Comparison of ENCODE assay signal across 8 mouse cellular contexts in genomic region chr1:127775206-127775720, GRCm38 (mm10). TPM values are rescaled to one million over a fixed set of nuclear protein-coding genes. Genes with fewer than 3 reads are reported as not detected.
DNase-seq lines count a peak whose midpoint lies in the region; ATAC-seq and TF ChIP-seq lines count a peak whose summit lies in the region.

No protein-coding gene starts in this region.

- 9% methylated on average over 10 of the region's 10 CpGs for WGBS in kidney, embryonic 14.5 days
- 13% methylated on average over 10 of the region's 10 CpGs for WGBS in hindbrain, embryonic 14.5 days
- 10% methylated on average over 10 of the region's 10 CpGs for WGBS in midbrain, embryonic 12.5 days

- peak overlapping the region; percentile 95 for H3K4me3 ChIP-seq in kidney, embryonic 14.5 days (ENCODE audit: low read length)
- peak overlapping the region; percentile 62 for H3K4me3 ChIP-seq in bone marrow macrophage, adult 2 months (ENCODE audit: insufficient read depth, low read length)
- peak overlapping the region; percentile 93 for H3K4me3 ChIP-seq in hindbrain, embryonic 14.5 days (replicated peaks; ENCODE audit: low read length)
- H3K4me3 ChIP-seq in midbrain, embryonic 12.5 days: peak overlapping the region; percentile 81

- no peaks in the 10 kb centered on the region; the same call in 1 of the 2 replicates for H3K36me3 ChIP-seq in kidney, embryonic 14.5 days (ENCODE audit: control insufficient read depth, insufficient read depth, low read length)
- peaks cover 8% of the 10 kb centered on the region; the same call in 1 of the 2 replicates for H3K36me3 ChIP-seq in hindbrain, embryonic 14.5 days (replicated peaks; ENCODE audit: control insufficient read depth, insufficient read depth)
- H3K36me3 ChIP-seq in midbrain, embryonic 12.5 days: peaks cover 7% of the 10 kb centered on the region; the same call in 1 of the 2 replicates

- H3K9ac ChIP-seq in kidney, embryonic 14.5 days (ENCODE audit: low read depth, low read length): peak overlapping the region; percentile 93
- peak overlapping the region; percentile 93 for H3K9ac ChIP-seq in hindbrain, embryonic 14.5 days
- peak overlapping the region; percentile 94 for H3K9ac ChIP-seq in midbrain, embryonic 12.5 days (replicated peaks)

- no peak overlapping the region for H3K27ac ChIP-seq in kidney, embryonic 14.5 days (ENCODE audit: low read depth, low read length)
- H3K27ac ChIP-seq in bone marrow macrophage, adult 2 months (ENCODE audit: insufficient read depth, low read depth, low read length): no peak overlapping the region
- peak overlapping the region; percentile 95 for H3K27ac ChIP-seq in hindbrain, embryonic 14.5 days
- H3K27ac ChIP-seq in midbrain, embryonic 12.5 days (replicated peaks): no peak overlapping the region

- peak overlapping the region; percentile 57 for H3K4me2 ChIP-seq in kidney, embryonic 14.5 days (replicated peaks; ENCODE audit: low read depth, low read length)
- peak overlapping the region; percentile 71 for H3K4me2 ChIP-seq in hindbrain, embryonic 14.5 days (replicated peaks)
- peak overlapping the region; percentile 86 for H3K4me2 ChIP-seq in midbrain, embryonic 12.5 days (replicated peaks)

- no peak for TF ChIP-seq POLR2A in bone marrow macrophage, adult 2 months (IDR thresholded peaks at IDR 0.05; ENCODE audit: borderline replicate concordance, low read depth, low read length)

- H3K9me3 ChIP-seq in kidney, embryonic 14.5 days (ENCODE audit: control insufficient read depth, low read length): no peaks in the 10 kb centered on the region
- H3K9me3 ChIP-seq in hindbrain, embryonic 14.5 days (ENCODE audit: control insufficient read depth, low read length): no peaks in the 10 kb centered on the region
- H3K9me3 ChIP-seq in midbrain, embryonic 12.5 days: no peaks in the 10 kb centered on the region

- no peak for ATAC-seq in kidney, embryonic 14.5 days (ENCODE audit: low FRiP score, low TSS enrichment)
- no peak for ATAC-seq in hindbrain, embryonic 14.5 days (ENCODE audit: low FRiP score)
- no peak for ATAC-seq in midbrain, embryonic 12.5 days (ENCODE audit: low FRiP score, low read depth)

- no peak for DNase-seq in kidney, adult 9 months
- DNase-seq in hindbrain, embryonic 14.5 days (ENCODE audit: low spot score): no peak
- DNase-seq in cerebellum, adult 8-10 months: no peak
- no peak for DNase-seq in right cerebral cortex, postnatal 25 days
- DNase-seq in thymus, postnatal 10 days (ENCODE audit: low spot score in 2 of 2): no peak

- no peak for TF ChIP-seq CTCF in bone marrow macrophage, adult 2 months (IDR thresholded peaks at IDR 0.05; ENCODE audit: low read depth, low read length)

- H3K4me1 ChIP-seq in kidney, embryonic 14.5 days (ENCODE audit: control insufficient read depth, insufficient read depth, low read length): peaks cover 17% of the 10 kb centered on the region
- H3K4me1 ChIP-seq in bone marrow macrophage, adult 2 months (ENCODE audit: control insufficient read depth, insufficient read depth, low read length): peaks cover 20% of the 10 kb centered on the region
- H3K4me1 ChIP-seq in hindbrain, embryonic 14.5 days (replicated peaks; ENCODE audit: control insufficient read depth, insufficient read depth, low read length): peaks cover 31% of the 10 kb centered on the region
- H3K4me1 ChIP-seq in midbrain, embryonic 12.5 days: peaks cover 37% of the 10 kb centered on the region

- H3K27me3 ChIP-seq in kidney, embryonic 14.5 days (ENCODE audit: control insufficient read depth, insufficient read depth, low read length): no peaks in the 10 kb centered on the region
- no peaks in the 10 kb centered on the region for H3K27me3 ChIP-seq in hindbrain, embryonic 14.5 days (ENCODE audit: control insufficient read depth, insufficient read depth, low read length)
- H3K27me3 ChIP-seq in midbrain, embryonic 12.5 days: no peaks in the 10 kb centered on the region

RNA-seq across cellular contexts. Expression of gene Ccnt2, which starts 1.3 kb away (rescaled TPM):
- polyA plus RNA-seq in kidney, embryonic 14.5 days (2014; fragmentation: Nextera tagmentation; extraction: Ambion mirVana): 76.3 and 84.7 TPM in 2 replicates
- polyA plus RNA-seq in bone marrow macrophage, adult 2 months (2012; ENCODE audit: insufficient read depth, insufficient read length, missing spikeins): 45.0 and 46.4 TPM in 2 replicates
- polyA plus RNA-seq in hindbrain, embryonic 14.5 days (2014; fragmentation: Nextera tagmentation; extraction: Ambion mirVana): 72.4 and 83.4 TPM in 2 replicates
- 122 and 133 TPM in 2 replicates for polyA plus RNA-seq in midbrain, embryonic 12.5 days (2016; fragmentation: Nextera tagmentation; extraction: Ambion mirVana)

RNA-seq across cellular contexts. Expression of gene Acmsd, which starts 46.0 kb away (rescaled TPM):
- not detected in 2 replicates for polyA plus RNA-seq in kidney, embryonic 14.5 days (2014; fragmentation: Nextera tagmentation; extraction: Ambion mirVana)
- not detected in 2 replicates for polyA plus RNA-seq in bone marrow macrophage, adult 2 months (2012; ENCODE audit: insufficient read depth, insufficient read length, missing spikeins)
- polyA plus RNA-seq in hindbrain, embryonic 14.5 days (2014; fragmentation: Nextera tagmentation; extraction: Ambion mirVana): 0.17 TPM in 1 of 2 replicates, not detected in the other
- polyA plus RNA-seq in midbrain, embryonic 12.5 days (2016; fragmentation: Nextera tagmentation; extraction: Ambion mirVana): 0.25 and 0.36 TPM in 2 replicates
